Mouse (Mus musculus) kidney, adult 18-20 months (tissue): Measurements from ENCODE around the gene Sae1.
"Not testable (repeated sequence)": the region's sequence is repeated elsewhere in the genome, so short reads cannot be mapped to it uniquely, and the experiment has no call there.

Experiments
- DNase-seq: peaks from one replicate; pipeline ENCODE4 v3.0.0; 2021

Gene Sae1

GRCm38 (mm10) chr7:16308555-16309317 is 78.9 kb downstream of the Sae1 start:
- DNase-seq: no peak

- not testable (repeated sequence) for DNase-seq
These were observed 79.5 kb downstream of the Sae1 start, which contains the start of gene Bbc3 for GRCm38 (mm10) chr7:16308093-16308492. Gene Bbc3, plus strand, starts transcription at chr7:16308393.

- DNase-seq: not testable (repeated sequence)
These were observed 80.5 kb downstream of the Sae1 start for GRCm38 (mm10) chr7:16307141-16307540.

- DNase-seq: peak; percentile 84
These were observed 88.1 kb downstream of the Sae1 start for GRCm38 (mm10) chr7:16299419-16300035.

GRCm38 (mm10) chr7:16298927-16299326 is 88.7 kb downstream of the Sae1 start:
- DNase-seq: no peak

- DNase-seq: no peak
These were observed 90.0 kb downstream of the Sae1 start for GRCm38 (mm10) chr7:16297616-16298015.

- peak; percentile 86 for DNase-seq
These were observed 90.7 kb downstream of the Sae1 start for GRCm38 (mm10) chr7:16296766-16297390.

GRCm38 (mm10) chr7:16296146-16296545 is 91.5 kb downstream of the Sae1 start:
- DNase-seq: no peak

- peak; percentile 81 for DNase-seq
These were observed 92.2 kb downstream of the Sae1 start for GRCm38 (mm10) chr7:16295321-16295900.

GRCm38 (mm10) chr7:16294837-16295236 is 92.8 kb downstream of the Sae1 start:
- DNase-seq: peak; percentile 94

GRCm38 (mm10) chr7:16294346-16294745 is 93.3 kb downstream of the Sae1 start:
- no peak for DNase-seq

GRCm38 (mm10) chr7:16287791-16288190 is 99.8 kb downstream of the Sae1 start:
- no peak for DNase-seq

GRCm38 (mm10) chr7:16287016-16287415 is 100.6 kb downstream of the Sae1 start:
- DNase-seq: no peak

- DNase-seq: peak; percentile 100
These were observed 101.3 kb downstream of the Sae1 start, which contains the start of gene Ccdc9 for GRCm38 (mm10) chr7:16286026-16286961. Gene Ccdc9, minus strand, starts transcription at chr7:16286795.

- DNase-seq: peak; percentile 83
These were observed 102.1 kb downstream of the Sae1 start for GRCm38 (mm10) chr7:16285450-16286025.

GRCm38 (mm10) chr7:16284904-16285303 is 102.7 kb downstream of the Sae1 start:
- DNase-seq: no peak

- DNase-seq: no peak
These were observed 103.6 kb downstream of the Sae1 start for GRCm38 (mm10) chr7:16284001-16284400.

GRCm38 (mm10) chr7:16282334-16282733 is 105.3 kb downstream of the Sae1 start:
- DNase-seq: no peak

- DNase-seq: no peak
These were observed 106.9 kb downstream of the Sae1 start for GRCm38 (mm10) chr7:16280721-16281120.

- no peak for DNase-seq
These were observed 112.4 kb downstream of the Sae1 start for GRCm38 (mm10) chr7:16274922-16275890.

- DNase-seq: no peak
These were observed 113.9 kb downstream of the Sae1 start for GRCm38 (mm10) chr7:16273766-16274140.
